Comparison of ENCODE assay signal across 9 mouse cellular contexts in genomic region chr1:89456456-89456855, GRCm38 (mm10). TPM values are rescaled to one million over a fixed set of nuclear protein-coding genes. Genes with fewer than 3 reads are reported as not detected.
A peak's percentile ranks its signal among the peaks of the same experiment; 100 is the strongest.
DNase-seq lines count a peak whose midpoint lies in the region; ATAC-seq and TF ChIP-seq lines count a peak whose summit lies in the region.
"Had no signal": no experiment of that assay in that cellular context is flagged by ENCODE, and none has a peak within 500 bp of the region (broad histone marks: within the 10 kb centered on the region; RNA-seq: fewer than 3 reads in every experiment).

No protein-coding gene starts in this region.

- no peaks in the 10 kb centered on the region for H3K27me3 ChIP-seq in embryonic facial prominence, embryonic 13.5 days
- H3K27me3 ChIP-seq: Patski had no signal

- H3K9ac ChIP-seq in embryonic facial prominence, embryonic 13.5 days, result peak overlapping the region; percentile 88

- H3K4me2 ChIP-seq in embryonic facial prominence, embryonic 13.5 days, result peak overlapping the region; percentile 93

- H3K4me1 ChIP-seq in embryonic facial prominence, embryonic 13.5 days, result peaks cover 40% of the 10 kb centered on the region

- no peak for ATAC-seq in embryonic facial prominence, embryonic 13.5 days (ENCODE audit: insufficient number of reproducible peaks, insufficient read depth, low FRiP score, low TSS enrichment, low read depth)

- no peak for DNase-seq in left cerebral cortex, adult 2 months (ENCODE audit: extremely low spot score in 1 of 2, low spot score in 2 of 2)
- DNase-seq in left cerebral cortex, postnatal 36 days (ENCODE audit: low spot score in 2 of 2), result no peak
- DNase-seq in kidney, adult 11 months, result peak; percentile 84
- peak; percentile 61 for DNase-seq in lung, postnatal 36 days
- no peak for DNase-seq in layer of hippocampus, adult 9-11 months
- DNase-seq in adrenal gland, postnatal 10 days, result no peak
- DNase-seq in embryo, embryonic 10.5 days (ENCODE audit: low spot score), result no peak

- H3K4me3 ChIP-seq in left cerebral cortex, adult 2 months, result peak overlapping the region; percentile 84
- peak overlapping the region; percentile 83 for H3K4me3 ChIP-seq in embryonic facial prominence, embryonic 13.5 days

- intact Hi-C loops in left cerebral cortex, adult 2 months (cut with DNase I), result loop anchor here (5.0 kb wide), 1 partner anchor 126 kb away; no protein-coding TSS in a partner anchor
- intact Hi-C loops in left cerebral cortex, postnatal 36 days (cut with DNase I), result loop anchor here (5.0 to 10.0 kb wide), 3 partner anchors 66 to 152 kb away; no protein-coding TSS in a partner anchor

- peak; percentile 3; the same call in 1 of the 2 replicates for TF ChIP-seq CTCF in left cerebral cortex, adult 2 months (IDR thresholded peaks at IDR 0.05)

- 28% methylated on average over 5 of the region's 5 CpGs for WGBS in embryonic facial prominence, embryonic 13.5 days

- 0 out of 2 replicates have a peak, but pooled peaks cover 3% of the 10 kb centered on the region for H3K9me3 ChIP-seq in embryonic facial prominence, embryonic 13.5 days

- H3K36me3 ChIP-seq in embryonic facial prominence, embryonic 13.5 days, result no peaks in the 10 kb centered on the region

- H3K27ac ChIP-seq in left cerebral cortex, adult 2 months, result no peak overlapping the region
- no peak overlapping the region for H3K27ac ChIP-seq in embryonic facial prominence, embryonic 13.5 days

RNA-seq across cellular contexts. Expression of gene Agap1, which starts 1.9 kb away (rescaled TPM):
- 100 to 1,000 TPM; 270 to 281 TPM for total RNA-seq in left cerebral cortex, adult 2 months (2021)
- 100 to 1,000 TPM; 244 to 260 TPM for total RNA-seq in left cerebral cortex, postnatal 36 days (2021)
- 12.2 and 14.4 TPM in 2 replicates for polyA plus RNA-seq in embryonic facial prominence, embryonic 13.5 days (2015; fragmentation: Nextera tagmentation; extraction: Ambion mirVana)
- 10 to 100 TPM; 48.5 to 58.7 TPM for total RNA-seq in adrenal gland, postnatal 10 days (2021)

Comparison
In these comparisons a context has a peak if more than half of its experiments do, and no peak if none do; other contexts are left out.
1. DNase-seq: peak in kidney, adult 11 months (single experiment) and lung, postnatal 36 days (single experiment); none in left cerebral cortex, adult 2 months (0 of 2), left cerebral cortex, postnatal 36 days (0 of 2), layer of hippocampus, adult 9-11 months (single experiment), adrenal gland, postnatal 10 days (single experiment) and embryo, embryonic 10.5 days (single experiment).
2. RNA of gene Agap1, which starts 1.9 kb away (total RNA-seq): 270 to 281 TPM in left cerebral cortex, adult 2 months and 244 to 260 TPM in left cerebral cortex, postnatal 36 days; 48.5 to 58.7 TPM in adrenal gland, postnatal 10 days; every median in the first group is over 4 times any median in the second.